Mouse (Mus musculus) G1E (cell line): ENCODE results near the gene Cacna2d2.

Source experiments
- CTCF ChIP-seq: IDR thresholded peaks from 2 replicates; pipeline ENCODE4 v1.5.1; 2012; ENCODE audit warnings: low read depth, low read length, inconsistent platforms, mixed read lengths
- GATA1 ChIP-seq: IDR thresholded peaks from 2 replicates; pipeline ENCODE4 v1.6.1; 2012; ENCODE audit warnings: borderline replicate concordance, low read length, inconsistent platforms, mixed read lengths
- GATA2 ChIP-seq: IDR thresholded peaks from 2 replicates; pipeline ENCODE4 v1.6.1; 2012; ENCODE audit warnings: low read depth, low read length, inconsistent platforms, borderline replicate concordance
- POLR2AphosphoS5 ChIP-seq: IDR thresholded peaks from 2 replicates; pipeline ENCODE4 v1.6.1; 2012; ENCODE audit warnings: low read depth, low read length, inconsistent platforms; ENCODE audit not compliant: insufficient replicate concordance
- TAL1 ChIP-seq: conservative IDR thresholded peaks from 2 replicates; pipeline ENCODE4 v1.6.1; 2012; ENCODE audit warnings: low read depth, low read length, inconsistent platforms, mixed read lengths

- TF ChIP-seq CTCF (peak; percentile 79), GATA2 (no peak), POLR2AphosphoS5 (no peak), TAL1 (no peak), GATA1 (no peak)
Observed at GRCm38 (mm10) chr9:107545602-107546001, 146.2 kb downstream of the Cacna2d2 start.
